Mouse (Mus musculus) heart, adult 2 months (tissue): ENCODE data around the gene Higd1a.

Source experiments
- CTCF ChIP-seq: fragments of 200-600 bp; IDR thresholded peaks from 2 replicates; pipeline ENCODE4 v1.8.1; 2022; ENCODE audit warnings: antibody characterized with exemption, mild to moderate bottlenecking, moderate library complexity
- POLR2A ChIP-seq: fragments of 200-500 bp; IDR thresholded peaks from 2 replicates; pipeline ENCODE4 v1.6.1; 2011; ENCODE audit warnings: mild to moderate bottlenecking, low read depth, low read length, control low read depth; ENCODE audit not compliant: insufficient read depth

- TF ChIP-seq CTCF, result no peak
- no peak for TF ChIP-seq POLR2A
These were observed 42.2 kb upstream of the Higd1a start for GRCm38 (mm10) chr9:121900282-121900855.
